Mouse (Mus musculus) embryonic facial prominence, embryonic 14.5 days (tissue): ENCODE results near the gene Vps8. TPM values are rescaled to one million over a fixed set of nuclear protein-coding genes. Genes with fewer than 3 reads are reported as not detected.
A peak's percentile ranks its signal among the peaks of the same experiment; 100 is the strongest.

ENCODE experiments used
- ATAC-seq: fragments of 200-750 bp; cut with Nextera tagmentation; 2 replicates; pipeline ENCODE4 v1.8.0; 2017; ENCODE audit warnings: low read depth, moderate number of reproducible peaks, moderate TSS enrichment
- DNase-seq: peaks from one replicate; pipeline ENCODE4 v3.0.0-alpha.2; 2015; ENCODE audit warnings: low spot score
- H3K27ac ChIP-seq: fragments of 300-500 bp; sonication (generic); replicated peaks from 2 replicates; pipeline ENCODE4 v1.5.1; 2014; ENCODE audit warnings: low read depth, mild to moderate bottlenecking, low read length, moderate library complexity
- H3K27me3 ChIP-seq: fragments of 300-500 bp; sonication (generic); replicated peaks from 2 replicates; pipeline ENCODE4 v1.6.1; 2014; ENCODE audit warnings: low read length; ENCODE audit not compliant: control insufficient read depth, insufficient read depth
- H3K36me3 ChIP-seq: fragments of 300-500 bp; sonication (generic); 2 replicates; pipeline ENCODE4 v1.6.1; 2014; ENCODE audit warnings: low read length, mixed read lengths; ENCODE audit not compliant: control insufficient read depth, insufficient read depth
- H3K4me1 ChIP-seq: fragments of 300-500 bp; sonication (generic); 2 replicates; pipeline ENCODE4 v1.6.1; 2014; ENCODE audit warnings: antibody characterized with exemption, low read length; ENCODE audit not compliant: control insufficient read depth, insufficient read depth
- H3K4me2 ChIP-seq: fragments of 300-500 bp; sonication (generic); 2 replicates; pipeline ENCODE4 v1.6.1; 2014; ENCODE audit warnings: low read depth, mild to moderate bottlenecking, low read length, moderate library complexity, mixed read lengths
- H3K4me3 ChIP-seq: fragments of 300-500 bp; sonication (generic); 2 replicates; pipeline ENCODE4 v1.5.1; 2014; ENCODE audit warnings: low read depth, mild to moderate bottlenecking, low read length
- H3K9ac ChIP-seq: fragments of 300-500 bp; sonication (generic); 2 replicates; pipeline ENCODE4 v1.6.1; 2014; ENCODE audit warnings: low read depth, mild to moderate bottlenecking, low read length, moderate library complexity, mixed read lengths
- H3K9me3 ChIP-seq: fragments of 300-500 bp; sonication (generic); 2 replicates; pipeline ENCODE4 v1.6.1; 2016; ENCODE audit warnings: low read length; ENCODE audit not compliant: control insufficient read depth
- WGBS: fragments of 180-500 bp; shearing (Covaris S2); extraction: QIAGEN DNeasy Blood & Tissue Kit; methylation state at CpG from one replicate; pipeline ENCODE4 v1.1.7; 2014; 5-methylcytosine and 5-hydroxymethylcytosine counted together
- polyA plus RNA-seq: library from polyadenylated mRNA; unstranded; fragments of >200 nt; fragmentation: Nextera tagmentation; extraction: Ambion mirVana; gene quantifications from 2 replicates; pipeline ENCODE4 v1.2.1, GENCODE M21; 2014

The Vps8 gene
- polyA plus RNA-seq: 17.0 and 18.0 TPM in 2 replicates

- peak within 1 kb of the TSS; percentile 89 for H3K9ac ChIP-seq
- peak within 1 kb of the TSS; percentile 93 for H3K27ac ChIP-seq
- ATAC-seq (peak; percentile 96), DNase-seq (peak; percentile 97)
- 1% methylated on average over 38 of the region's 71 CpGs for WGBS
- peak within 1 kb of the TSS; percentile 91 for H3K4me3 ChIP-seq
- H3K4me1 ChIP-seq: peaks cover 6% of the 10 kb centered on the region; the same call in 1 of the 2 replicates
- no peaks in the 10 kb centered on the region for H3K9me3 ChIP-seq
- peak within 1 kb of the TSS; percentile 90 for H3K4me2 ChIP-seq
- no peaks in the 10 kb centered on the region for H3K36me3 ChIP-seq
- no peaks in the 10 kb centered on the region for H3K27me3 ChIP-seq
Observed at GRCm38 (mm10) chr16:21422645-21423545, at the start of gene Vps8. TSS of gene Vps8 (plus strand) at chr16:21423118.

GRCm38 (mm10) chr16:21373316-21373960 lies 49.5 kb upstream of the Vps8 start:
- Histone ChIP-seq H3K9ac (no peak overlapping the region), H3K9me3 (no peaks in the 10 kb centered on the region), H3K4me2 (no peak overlapping the region), H3K4me1 (peaks cover 26% of the 10 kb centered on the region), H3K27ac (no peak overlapping the region), H3K27me3 (no peaks in the 10 kb centered on the region), H3K36me3 (no peaks in the 10 kb centered on the region), H3K4me3 (no peak overlapping the region)
- DNase-seq: peak; percentile 42
- no peak for ATAC-seq
- WGBS: 56% methylated on average over 7 of the region's 7 CpGs

- Histone ChIP-seq H3K27ac (no peak overlapping the region), H3K9me3 (no peaks in the 10 kb centered on the region), H3K4me3 (no peak overlapping the region), H3K27me3 (no peaks in the 10 kb centered on the region), H3K9ac (no peak overlapping the region), H3K36me3 (no peaks in the 10 kb centered on the region), H3K4me2 (no peak overlapping the region), H3K4me1 (peaks cover 30% of the 10 kb centered on the region)
- ATAC-seq: no peak
- DNase-seq: no peak
- WGBS: 83% methylated on average over 4 of the region's 6 CpGs
Observed at GRCm38 (mm10) chr16:21374067-21374466, 48.9 kb upstream of the Vps8 start.

DNA sequence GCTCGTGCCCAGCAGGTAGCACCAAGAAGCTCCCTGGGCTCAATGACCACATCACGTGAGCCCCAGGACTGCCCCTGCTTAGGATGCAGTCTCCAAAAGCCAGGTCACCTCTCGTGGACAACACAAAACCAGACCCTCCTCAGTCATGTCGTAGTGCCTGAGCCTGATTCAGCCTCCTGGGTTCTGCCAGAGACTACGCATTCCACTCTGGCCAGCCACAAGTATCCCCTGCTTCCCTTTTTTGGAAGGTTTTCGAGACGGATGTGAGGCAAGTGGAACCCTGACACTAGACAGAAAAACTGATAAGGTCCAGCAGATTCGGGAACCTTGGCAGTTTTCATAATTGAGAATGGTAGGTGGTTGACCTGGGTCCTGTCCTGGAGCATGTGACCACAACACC lies 47.8 kb upstream of the Vps8 start:
- no peak overlapping the region for H3K4me2 ChIP-seq
- H3K9me3 ChIP-seq: no peaks in the 10 kb centered on the region
- DNase-seq: no peak
- ATAC-seq: no peak
- H3K36me3 ChIP-seq: no peaks in the 10 kb centered on the region
- no peak overlapping the region for H3K27ac ChIP-seq
- WGBS: 84% methylated on average over 8 of the region's 8 CpGs
- no peak overlapping the region for H3K9ac ChIP-seq
- H3K4me3 ChIP-seq: no peak overlapping the region
- peaks cover 30% of the 10 kb centered on the region for H3K4me1 ChIP-seq
- H3K27me3 ChIP-seq: no peaks in the 10 kb centered on the region

GRCm38 (mm10) chr16:21376316-21376715 lies 46.6 kb upstream of the Vps8 start:
- Histone ChIP-seq H3K9ac (no peak overlapping the region), H3K9me3 (no peaks in the 10 kb centered on the region), H3K4me3 (no peak overlapping the region), H3K27ac (peak overlapping the region; percentile 88), H3K4me2 (no peak overlapping the region), H3K36me3 (no peaks in the 10 kb centered on the region), H3K4me1 (peaks cover 30% of the 10 kb centered on the region), H3K27me3 (no peaks in the 10 kb centered on the region)
- 72% methylated on average over 8 of the region's 8 CpGs for WGBS
- DNase-seq: peak; percentile 48
- ATAC-seq: no peak

DNA sequence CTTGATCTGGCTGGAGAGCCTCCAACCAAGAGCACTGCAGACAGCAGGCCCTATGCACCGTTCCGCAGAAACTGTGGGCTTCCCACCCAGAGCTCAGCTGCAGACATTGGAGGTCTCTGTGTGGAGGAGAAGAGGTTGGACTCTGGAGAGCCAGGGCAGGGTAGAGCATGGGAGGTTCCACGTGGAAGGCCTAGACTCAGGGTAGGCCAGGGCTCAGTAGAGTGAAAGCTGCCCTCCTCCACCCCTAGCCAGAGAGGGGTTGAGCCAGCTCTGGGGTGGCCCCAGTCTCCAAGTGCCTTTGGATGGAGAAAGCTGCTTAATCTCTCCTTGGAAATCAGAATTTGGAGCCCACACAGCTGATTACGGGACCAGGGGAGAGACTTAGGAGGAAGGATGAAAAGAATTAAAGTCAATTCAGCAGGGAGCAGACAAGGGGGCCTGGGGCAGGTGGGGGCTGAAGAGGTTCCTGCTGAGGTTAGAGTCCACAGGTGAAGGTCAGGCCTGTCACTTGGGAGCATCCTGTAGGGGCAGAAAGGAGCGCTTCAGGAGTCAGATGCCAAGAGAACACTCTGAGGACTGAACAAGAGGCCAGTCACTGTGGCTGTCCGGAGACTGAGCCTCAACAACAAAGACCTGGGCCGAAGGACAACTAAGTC lies 45.8 kb upstream of the Vps8 start:
- DNase-seq: peak; percentile 26
- Histone ChIP-seq H3K4me1 (peaks cover 30% of the 10 kb centered on the region), H3K9me3 (no peaks in the 10 kb centered on the region), H3K4me3 (no peak overlapping the region), H3K36me3 (no peaks in the 10 kb centered on the region), H3K9ac (peak overlapping the region; percentile 5; the same call in 1 of the 2 replicates), H3K4me2 (peak overlapping the region; percentile 18; the same call in 1 of the 2 replicates), H3K27me3 (no peaks in the 10 kb centered on the region), H3K27ac (peak overlapping the region; percentile 88)
- peak; percentile 58 for ATAC-seq
- WGBS: 34% methylated on average over 7 of the region's 7 CpGs

DNA sequence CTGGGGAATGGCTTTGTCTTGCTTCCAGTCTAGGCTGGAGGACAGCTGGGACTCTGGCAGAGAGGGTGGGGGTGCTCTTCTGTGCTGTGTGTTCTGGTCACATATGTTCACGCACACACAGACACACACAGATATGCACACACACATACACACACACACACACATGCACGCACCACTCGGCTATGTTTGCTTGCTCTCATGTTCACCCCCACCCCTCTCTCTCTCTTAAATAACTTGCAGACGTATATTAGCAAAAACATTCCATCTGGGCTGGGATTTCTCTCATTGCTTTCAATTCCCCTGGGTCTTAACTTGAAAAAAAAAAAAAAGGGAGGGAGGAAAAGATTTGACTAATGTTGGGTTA lies 45.3 kb upstream of the Vps8 start:
- peak; percentile 66 for ATAC-seq
- DNase-seq: peak; percentile 92
- no peaks in the 10 kb centered on the region for H3K27me3 ChIP-seq
- H3K36me3 ChIP-seq: no peaks in the 10 kb centered on the region
- WGBS: 20% methylated on average over 4 of the region's 4 CpGs
- no peak overlapping the region for H3K4me3 ChIP-seq
- peak overlapping the region; percentile 18; the same call in 1 of the 2 replicates for H3K4me2 ChIP-seq
- no peak overlapping the region for H3K9ac ChIP-seq
- H3K9me3 ChIP-seq: no peaks in the 10 kb centered on the region
- peak overlapping the region; percentile 88 for H3K27ac ChIP-seq
- peaks cover 30% of the 10 kb centered on the region for H3K4me1 ChIP-seq

- Histone ChIP-seq H3K27ac (no peak overlapping the region), H3K36me3 (no peaks in the 10 kb centered on the region), H3K9ac (no peak overlapping the region), H3K9me3 (no peaks in the 10 kb centered on the region), H3K27me3 (no peaks in the 10 kb centered on the region), H3K4me2 (no peak overlapping the region), H3K4me1 (peaks cover 30% of the 10 kb centered on the region), H3K4me3 (no peak overlapping the region)
- WGBS: 82% methylated on average over 1 of the region's 1 CpGs
- ATAC-seq: no peak
- no peak for DNase-seq
Observed at GRCm38 (mm10) chr16:21381469-21381868, 41.4 kb upstream of the Vps8 start.
